Mouse (Mus musculus): ENCODE data around the gene Ufsp1. TPM values are rescaled to one million over a fixed set of nuclear protein-coding genes. Genes with fewer than 3 reads are reported as not detected.

The Ufsp1 gene
- polyA plus RNA-seq, 1 experiment from 2014 or later: 11.4 TPM

GRCm38 (mm10) chr5:137333512-137334174, 39.2 kb downstream of the Ufsp1 start, which contains the start of gene Slc12a9:
Gene Slc12a9, minus strand, starts transcription at chr5:137333597.
- no peaks in the 10 kb centered on the region for H3K27me3 ChIP-seq (ENCODE audit: control insufficient read depth, insufficient read depth, low read length)
- WGBS: under 1% methylated on average over 43 of the region's 44 CpGs
- TF ChIP-seq CTCF (IDR thresholded peaks at IDR 0.05; ENCODE audit: low read depth): peak; percentile 84
- TF ChIP-seq EP300 (optimal IDR thresholded peaks at IDR 0.05): no peak
- peak within 1 kb of the TSS; percentile 65 for H3K4me3 ChIP-seq (ENCODE audit: low read depth, low read length)
- H3K4me2 ChIP-seq (replicated peaks; ENCODE audit: low read depth): peak within 1 kb of the TSS; percentile 91
- peak; percentile 96 for DNase-seq (ENCODE audit: low spot score)
- peak; percentile 90 for ATAC-seq (ENCODE audit: low FRiP score, low TSS enrichment)
- H3K9me3 ChIP-seq (ENCODE audit: control insufficient read depth, low read length): no peaks in the 10 kb centered on the region
- no peaks in the 10 kb centered on the region for H3K4me1 ChIP-seq (replicated peaks; ENCODE audit: control insufficient read depth, insufficient read depth)
- no peaks in the 10 kb centered on the region for H3K36me3 ChIP-seq (ENCODE audit: control insufficient read depth, insufficient read depth, low read length)
- H3K27ac ChIP-seq (replicated peaks): peak within 1 kb of the TSS; percentile 67
- peak within 1 kb of the TSS; percentile 67 for H3K9ac ChIP-seq (ENCODE audit: low read length)

GRCm38 (mm10) chr5:137334317-137334716, 39.9 kb downstream of the Ufsp1 start:
- Histone ChIP-seq H3K4me3 (ENCODE audit: low read depth, low read length) (peak overlapping the region; percentile 65), H3K4me2 (replicated peaks; ENCODE audit: low read depth) (peak overlapping the region; percentile 91; the same call in 1 of the 2 replicates), H3K9me3 (ENCODE audit: control insufficient read depth, low read length) (no peaks in the 10 kb centered on the region), H3K4me1 (replicated peaks; ENCODE audit: control insufficient read depth, insufficient read depth) (peaks cover 5% of the 10 kb centered on the region; the same call in 1 of the 2 replicates), H3K27ac (replicated peaks) (no peak overlapping the region), H3K36me3 (ENCODE audit: control insufficient read depth, insufficient read depth, low read length) (no peaks in the 10 kb centered on the region), H3K27me3 (ENCODE audit: control insufficient read depth, insufficient read depth, low read length) (no peaks in the 10 kb centered on the region), H3K9ac (ENCODE audit: low read length) (no peak overlapping the region)
- TF ChIP-seq CTCF (IDR thresholded peaks at IDR 0.05; ENCODE audit: low read depth): no peak
- no peak for TF ChIP-seq EP300 (optimal IDR thresholded peaks at IDR 0.05)
- 42% methylated on average over 10 of the region's 10 CpGs for WGBS
- DNase-seq (ENCODE audit: low spot score) (no peak), ATAC-seq (ENCODE audit: low FRiP score, low TSS enrichment) (no peak)

GRCm38 (mm10) chr5:137335066-137335465, 40.6 kb downstream of the Ufsp1 start:
- no peak for DNase-seq (ENCODE audit: low spot score)

GRCm38 (mm10) chr5:137337190-137337589, 42.8 kb downstream of the Ufsp1 start:
- DNase-seq (ENCODE audit: low spot score): no peak
- Histone ChIP-seq H3K4me1 (replicated peaks; ENCODE audit: control insufficient read depth, insufficient read depth) (peaks cover 6% of the 10 kb centered on the region; the same call in 1 of the 2 replicates), H3K4me2 (replicated peaks; ENCODE audit: low read depth) (no peak overlapping the region), H3K9ac (ENCODE audit: low read length) (no peak overlapping the region), H3K36me3 (ENCODE audit: control insufficient read depth, insufficient read depth, low read length) (no peaks in the 10 kb centered on the region), H3K27me3 (ENCODE audit: control insufficient read depth, insufficient read depth, low read length) (no peaks in the 10 kb centered on the region), H3K27ac (replicated peaks) (peak overlapping the region; percentile 36; the same call in 1 of the 2 replicates), H3K9me3 (ENCODE audit: control insufficient read depth, low read length) (no peaks in the 10 kb centered on the region), H3K4me3 (ENCODE audit: low read depth, low read length) (no peak overlapping the region)
- no peak for TF ChIP-seq EP300 (optimal IDR thresholded peaks at IDR 0.05)
- no peak for TF ChIP-seq CTCF (IDR thresholded peaks at IDR 0.05; ENCODE audit: low read depth)
- 49% methylated on average over 8 of the region's 8 CpGs for WGBS
- no peak for ATAC-seq (ENCODE audit: low FRiP score, low TSS enrichment)

More at GRCm38 (mm10) chr5:137335066-137335465, 40.6 kb downstream of the Ufsp1 start:
- ATAC-seq (ENCODE audit: low FRiP score, low TSS enrichment): no peak
- TF ChIP-seq EP300 (optimal IDR thresholded peaks at IDR 0.05) (no peak), CTCF (IDR thresholded peaks at IDR 0.05; ENCODE audit: low read depth) (no peak)
- no peaks in the 10 kb centered on the region for H3K27me3 ChIP-seq (ENCODE audit: control insufficient read depth, insufficient read depth, low read length)
- H3K36me3 ChIP-seq (ENCODE audit: control insufficient read depth, insufficient read depth, low read length): no peaks in the 10 kb centered on the region
- 67% methylated on average over 6 of the region's 6 CpGs for WGBS
- H3K9me3 ChIP-seq (ENCODE audit: control insufficient read depth, low read length): no peaks in the 10 kb centered on the region
- H3K27ac ChIP-seq (replicated peaks): no peak overlapping the region
- no peak overlapping the region for H3K4me2 ChIP-seq (replicated peaks; ENCODE audit: low read depth)
- H3K4me1 ChIP-seq (replicated peaks; ENCODE audit: control insufficient read depth, insufficient read depth): peaks cover 6% of the 10 kb centered on the region; the same call in 1 of the 2 replicates
- no peak overlapping the region for H3K9ac ChIP-seq (ENCODE audit: low read length)
- H3K4me3 ChIP-seq (ENCODE audit: low read depth, low read length): no peak overlapping the region

GRCm38 (mm10) chr5:137338256-137338655, 43.8 kb downstream of the Ufsp1 start:
- Histone ChIP-seq H3K36me3 (ENCODE audit: control insufficient read depth, insufficient read depth, low read length) (no peaks in the 10 kb centered on the region), H3K27me3 (ENCODE audit: control insufficient read depth, insufficient read depth, low read length) (no peaks in the 10 kb centered on the region), H3K4me2 (replicated peaks; ENCODE audit: low read depth) (peak overlapping the region; percentile 72), H3K9ac (ENCODE audit: low read length) (peak overlapping the region; percentile 63), H3K4me3 (ENCODE audit: low read depth, low read length) (peak overlapping the region; percentile 43), H3K4me1 (replicated peaks; ENCODE audit: control insufficient read depth, insufficient read depth) (peaks cover 6% of the 10 kb centered on the region; the same call in 1 of the 2 replicates), H3K27ac (replicated peaks) (peak overlapping the region; percentile 85), H3K9me3 (ENCODE audit: control insufficient read depth, low read length) (no peaks in the 10 kb centered on the region)
- ATAC-seq (ENCODE audit: low FRiP score, low TSS enrichment): peak; percentile 82
- peak; percentile 93 for DNase-seq (ENCODE audit: low spot score)
- WGBS: 2% methylated on average over 19 of the region's 19 CpGs
- TF ChIP-seq CTCF (IDR thresholded peaks at IDR 0.05; ENCODE audit: low read depth): no peak
- no peak for TF ChIP-seq EP300 (optimal IDR thresholded peaks at IDR 0.05)
